Mouse (Mus musculus) liver, embryonic 14.5 days (tissue): ENCODE data around the gene Commd2.

Source experiments
- CTCF ChIP-seq: IDR thresholded peaks from 2 replicates; pipeline ENCODE4 v1.5.1; 2016; ENCODE audit warnings: antibody characterized with exemption, low read depth, control low read depth
- EP300 ChIP-seq: IDR thresholded peaks from 2 replicates; pipeline ENCODE4 v1.6.1; 2016; ENCODE audit warnings: antibody characterized with exemption, low read depth

- TF ChIP-seq CTCF (no peak), EP300 (no peak)
Observed at GRCm38 (mm10) chr3:57634763-57635487, 16.6 kb downstream of the Commd2 start.
